Mouse (Mus musculus) olfactory bulb, adult 2 months (tissue): ENCODE results near the gene Ptch2. TPM values are rescaled to one million over a fixed set of nuclear protein-coding genes. Genes with fewer than 3 reads are reported as not detected.

Experiments
- H3K27ac ChIP-seq: fragments of 200-500 bp; 2 replicates; pipeline ENCODE4 v1.5.1; 2012; ENCODE audit warnings: low read depth, low read length; ENCODE audit not compliant: insufficient read depth
- H3K4me1 ChIP-seq: fragments of 200-500 bp; 2 replicates; pipeline ENCODE4 v1.6.1; 2012; ENCODE audit warnings: low read length; ENCODE audit not compliant: control insufficient read depth, insufficient read depth
- H3K4me3 ChIP-seq: fragments of 200-500 bp; 2 replicates; pipeline ENCODE4 v1.5.1; 2012; ENCODE audit warnings: mild to moderate bottlenecking, low read depth, low read length, moderate library complexity; ENCODE audit not compliant: insufficient read depth
- CTCF ChIP-seq: fragments of 200-500 bp; IDR thresholded peaks from 2 replicates; pipeline ENCODE4 v1.5.1; 2012; ENCODE audit warnings: low read depth, mild to moderate bottlenecking, low read length, moderate library complexity; ENCODE audit not compliant: insufficient read depth
- POLR2A ChIP-seq: fragments of 200-500 bp; IDR thresholded peaks from 2 replicates; pipeline ENCODE4 v1.6.1; 2012; ENCODE audit warnings: mild to moderate bottlenecking, low read depth, low read length, moderate library complexity; ENCODE audit not compliant: insufficient read depth
- WGBS: fragments of 180-500 bp; shearing (Covaris S2); methylation state at CpG from one replicate; pipeline ENCODE4 v1.1.7; 2018; 5-methylcytosine and 5-hydroxymethylcytosine counted together
- polyA plus RNA-seq: library from polyadenylated mRNA; stranded (reverse); fragments of >200 nt; gene quantifications from 2 replicates; pipeline ENCODE4 v1.2.4, GENCODE M21; 2012; ENCODE audit warnings: low replicate concordance; ENCODE audit not compliant: missing spikeins, insufficient read depth, insufficient read length

The Ptch2 gene
- polyA plus RNA-seq, 1 experiment = not detected

DNA sequence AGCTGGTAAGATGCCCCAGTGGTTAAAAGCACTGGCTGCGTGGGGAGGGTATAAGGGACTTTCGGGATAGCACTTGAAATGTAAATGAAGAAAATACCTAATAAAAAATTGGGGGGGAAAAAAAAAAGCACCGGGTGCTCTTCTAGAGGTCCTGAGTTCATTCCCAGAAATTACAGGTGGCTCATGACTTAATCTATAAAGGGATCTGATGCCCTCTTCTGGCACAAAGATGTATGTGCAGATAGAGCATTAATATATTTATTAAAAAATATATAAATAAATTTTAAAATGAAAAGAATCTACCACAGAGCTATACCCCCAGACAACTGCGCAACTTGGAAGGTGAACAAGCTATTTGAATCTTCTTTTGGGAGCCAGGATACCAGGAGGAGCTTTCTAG, 44.7 kb downstream of the Ptch2 start:
- H3K4me3 ChIP-seq = no peak overlapping the region
- no peaks in the 10 kb centered on the region for H3K4me1 ChIP-seq
- WGBS = 42% methylated on average over 4 of the region's 4 CpGs
- no peak overlapping the region for H3K27ac ChIP-seq
- no peak for TF ChIP-seq CTCF
- TF ChIP-seq POLR2A = no peak

DNA sequence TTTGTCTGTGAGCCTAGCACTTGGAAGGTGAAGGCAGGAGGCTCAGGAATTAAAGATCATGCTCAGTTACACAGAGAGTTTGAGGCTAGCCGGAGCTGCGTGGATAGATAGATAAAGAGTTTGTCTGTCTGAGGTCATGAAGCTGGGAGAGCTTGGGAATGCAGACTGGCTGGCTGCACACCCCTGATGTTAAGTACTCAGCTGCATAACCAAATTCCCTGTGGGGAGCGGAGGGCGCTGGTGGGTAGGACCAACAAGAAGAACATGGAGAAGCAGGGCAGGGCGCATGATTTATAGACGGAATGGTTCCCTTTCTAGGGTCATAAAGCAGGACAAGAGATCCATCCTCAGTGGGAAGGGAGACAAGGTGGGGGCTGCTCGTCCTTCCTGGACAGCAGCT, 47.1 kb downstream of the Ptch2 start:
- no peak overlapping the region for H3K4me3 ChIP-seq
- H3K4me1 ChIP-seq = no peaks in the 10 kb centered on the region
- TF ChIP-seq POLR2A = no peak
- TF ChIP-seq CTCF = no peak
- 80% methylated on average over 7 of the region's 7 CpGs for WGBS
- no peak overlapping the region for H3K27ac ChIP-seq

DNA sequence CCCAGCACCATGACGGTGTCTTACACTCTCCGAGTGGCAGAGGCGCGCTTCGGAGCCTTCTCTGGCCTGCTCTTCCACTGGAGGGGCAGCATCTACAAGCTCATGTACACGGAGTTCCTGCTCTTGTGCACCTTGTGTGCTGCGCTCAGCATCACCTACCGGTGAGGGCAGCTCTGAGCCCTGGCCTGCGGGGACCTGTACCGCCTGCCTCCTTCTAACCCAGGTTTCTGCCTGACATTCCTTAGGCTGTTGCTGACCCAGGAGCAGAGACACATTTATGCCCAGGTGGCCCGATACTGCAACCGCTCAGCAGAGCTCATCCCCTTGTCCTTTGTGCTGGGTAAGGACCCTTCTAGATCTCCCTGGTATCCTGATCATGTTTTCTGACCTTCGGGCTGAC, 49.4 kb downstream of the Ptch2 start:
- TF ChIP-seq CTCF = no peak
- no peak for TF ChIP-seq POLR2A
- no peak overlapping the region for H3K27ac ChIP-seq
- H3K4me3 ChIP-seq = no peak overlapping the region
- 94% methylated on average over 13 of the region's 13 CpGs for WGBS
- no peaks in the 10 kb centered on the region for H3K4me1 ChIP-seq

DNA sequence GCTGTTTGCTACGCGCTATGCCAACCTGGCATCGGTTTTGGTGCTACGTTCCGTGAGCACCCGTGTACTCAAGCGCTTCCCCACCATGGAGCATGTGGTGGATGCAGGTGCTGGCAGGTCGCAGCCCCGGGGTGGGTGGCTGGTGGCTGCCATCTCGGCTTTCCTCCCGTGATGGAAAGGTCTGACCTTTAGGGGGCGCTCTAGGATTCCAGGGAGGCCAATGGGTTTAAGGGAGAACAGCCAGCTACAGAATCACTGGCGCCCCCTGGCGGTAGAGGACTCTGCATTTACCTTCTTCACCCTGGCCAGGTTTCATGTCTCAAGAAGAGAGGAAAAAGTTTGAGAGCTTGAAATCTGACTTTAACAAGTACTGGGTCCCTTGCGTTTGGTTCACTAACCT, 50.3 kb downstream of the Ptch2 start:
- H3K4me3 ChIP-seq = no peak overlapping the region
- WGBS = 31% methylated on average over 15 of the region's 15 CpGs

DNA sequence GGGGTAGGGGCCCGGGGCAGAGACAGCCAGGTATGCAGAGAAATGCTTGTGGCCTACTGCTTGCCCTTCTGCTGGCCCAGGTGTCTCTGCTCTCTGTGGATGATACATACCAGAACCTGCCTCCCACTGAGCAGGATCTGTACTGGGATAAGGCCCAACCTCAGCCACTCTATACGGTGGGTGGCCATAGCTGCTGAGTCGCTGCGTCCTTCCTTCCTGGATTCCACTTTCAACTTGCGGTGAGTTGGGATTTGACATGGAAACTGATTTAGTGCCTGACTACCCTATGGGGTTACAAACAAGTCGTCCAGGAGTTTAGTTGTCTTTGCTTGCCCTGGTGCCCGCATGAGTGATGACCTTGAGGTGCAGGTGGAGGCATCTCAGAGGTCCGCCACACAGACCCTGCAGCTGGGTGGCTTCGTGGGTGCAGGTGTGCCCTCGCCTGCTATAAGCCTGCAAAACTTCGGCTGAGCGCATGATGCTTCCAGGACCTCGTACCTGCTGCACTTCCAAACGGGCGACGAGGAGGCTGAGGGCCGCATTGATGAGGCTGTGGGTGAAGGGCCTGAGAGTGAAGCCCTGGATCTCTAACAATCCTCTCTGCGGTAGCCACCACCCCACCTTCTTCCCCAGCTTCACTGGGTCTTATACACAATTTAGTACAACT, 52.3 kb downstream of the Ptch2 start:
- WGBS = 91% methylated on average over 18 of the region's 18 CpGs
- H3K4me3 ChIP-seq = no peak overlapping the region
- no peaks in the 10 kb centered on the region for H3K4me1 ChIP-seq
- TF ChIP-seq POLR2A (no peak), CTCF (no peak)
- no peak overlapping the region for H3K27ac ChIP-seq

More for the DNA sequence above, 50.3 kb downstream of the Ptch2 start:
- Histone ChIP-seq H3K27ac (no peak overlapping the region), H3K4me1 (no peaks in the 10 kb centered on the region)
- TF ChIP-seq CTCF (peak; percentile 69; the same call in 1 of the 2 replicates), POLR2A (no peak)

DNA sequence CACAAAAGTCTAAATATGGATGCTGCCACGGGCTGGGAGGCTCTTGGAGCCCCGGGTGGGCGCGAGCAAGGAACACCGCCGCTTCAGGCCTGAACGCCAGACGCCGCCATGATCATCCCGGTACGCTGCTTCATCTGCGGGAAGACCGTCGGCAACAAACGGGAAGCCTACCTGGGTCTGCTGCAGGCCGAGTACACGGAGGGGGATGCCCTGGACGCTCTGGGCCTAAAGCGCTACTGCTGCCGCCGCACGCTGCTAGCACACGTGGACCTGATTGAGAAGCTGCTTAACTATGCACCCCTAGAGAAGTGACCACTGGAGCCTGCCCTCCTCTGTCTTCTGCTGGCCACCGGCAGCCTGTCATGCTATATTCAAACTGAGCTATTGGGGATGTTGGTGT, 52.9 kb downstream of the Ptch2 start:
- 69% methylated on average over 24 of the region's 24 CpGs for WGBS
- no peak for TF ChIP-seq CTCF
- no peak for TF ChIP-seq POLR2A
- Histone ChIP-seq H3K4me3 (no peak overlapping the region), H3K4me1 (no peaks in the 10 kb centered on the region), H3K27ac (no peak overlapping the region)

DNA sequence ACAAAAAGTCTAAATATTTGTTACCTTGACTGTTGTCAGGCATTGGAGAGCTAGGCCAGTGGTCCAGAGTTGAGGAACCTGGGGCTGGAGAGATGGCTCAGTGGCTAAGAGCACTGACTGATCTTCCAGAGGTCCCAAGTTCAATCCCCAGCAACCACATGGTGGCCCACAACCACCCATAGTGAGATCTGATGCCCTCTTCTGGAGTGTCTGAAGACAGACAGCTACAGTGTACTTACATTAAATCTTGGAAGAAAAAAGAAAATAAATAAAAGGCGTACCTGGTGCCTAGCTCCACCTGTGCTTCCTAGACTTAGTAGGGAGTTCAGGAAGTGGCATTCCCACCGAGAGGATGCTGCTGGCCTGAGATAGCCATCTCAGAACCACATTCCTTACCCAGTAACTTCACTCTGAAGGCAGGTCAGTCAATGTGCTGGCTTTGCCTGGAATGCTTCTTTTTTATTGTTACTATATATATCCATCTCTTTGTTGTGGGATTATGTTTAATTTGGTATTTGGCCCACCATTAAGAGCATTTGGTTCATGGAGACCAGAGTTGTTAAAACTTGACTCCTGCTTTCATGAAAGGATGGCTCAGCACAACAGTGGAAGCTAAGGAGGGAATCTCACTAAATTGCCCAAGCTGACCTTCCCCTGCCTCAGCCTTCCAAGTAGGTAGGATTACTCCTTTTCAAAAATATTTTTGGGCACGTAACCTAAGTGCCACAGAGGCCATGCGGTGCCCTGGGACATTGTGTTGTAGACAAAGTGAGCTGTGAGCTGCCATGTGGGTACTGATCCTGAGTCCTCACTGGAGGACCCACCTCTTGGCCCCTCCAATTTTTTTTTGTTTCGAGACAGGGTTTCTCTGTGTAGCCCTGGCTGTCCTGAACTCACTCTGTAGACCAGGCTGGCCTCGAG, 53.7 kb downstream of the Ptch2 start:
- 82% methylated on average over 6 of the region's 6 CpGs for WGBS
- TF ChIP-seq CTCF = no peak
- no peak for TF ChIP-seq POLR2A
- Histone ChIP-seq H3K4me1 (no peaks in the 10 kb centered on the region), H3K4me3 (no peak overlapping the region), H3K27ac (no peak overlapping the region)

DNA sequence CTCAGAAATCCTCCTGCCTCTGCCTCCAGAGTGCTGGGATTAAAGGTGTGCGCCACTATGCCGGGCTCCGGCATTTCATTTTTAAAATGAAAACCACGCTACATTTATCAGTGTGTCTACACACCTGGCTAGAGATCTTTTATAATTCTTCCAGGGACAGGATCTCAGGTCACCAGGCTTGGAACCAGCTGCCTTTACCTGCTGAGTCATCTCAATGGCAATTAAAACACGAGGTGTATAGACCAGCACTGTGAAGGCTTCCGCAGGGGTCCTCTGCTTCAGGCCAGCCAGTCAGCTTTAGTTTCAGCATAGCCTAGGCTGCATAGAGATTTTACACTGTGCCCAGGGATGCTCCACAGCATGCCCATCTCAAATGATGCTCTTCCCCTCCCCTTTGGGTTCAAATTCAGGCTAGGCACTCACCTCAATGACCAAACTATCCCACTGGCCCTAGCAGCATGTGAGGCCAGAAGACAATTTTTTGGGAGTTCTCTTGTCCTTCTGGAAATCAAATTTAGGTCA, 54.4 kb downstream of the Ptch2 start:
- 88% methylated on average over 6 of the region's 6 CpGs for WGBS
- TF ChIP-seq POLR2A = no peak
- TF ChIP-seq CTCF = no peak
- Histone ChIP-seq H3K4me3 (no peak overlapping the region), H3K27ac (no peak overlapping the region), H3K4me1 (no peaks in the 10 kb centered on the region)

DNA sequence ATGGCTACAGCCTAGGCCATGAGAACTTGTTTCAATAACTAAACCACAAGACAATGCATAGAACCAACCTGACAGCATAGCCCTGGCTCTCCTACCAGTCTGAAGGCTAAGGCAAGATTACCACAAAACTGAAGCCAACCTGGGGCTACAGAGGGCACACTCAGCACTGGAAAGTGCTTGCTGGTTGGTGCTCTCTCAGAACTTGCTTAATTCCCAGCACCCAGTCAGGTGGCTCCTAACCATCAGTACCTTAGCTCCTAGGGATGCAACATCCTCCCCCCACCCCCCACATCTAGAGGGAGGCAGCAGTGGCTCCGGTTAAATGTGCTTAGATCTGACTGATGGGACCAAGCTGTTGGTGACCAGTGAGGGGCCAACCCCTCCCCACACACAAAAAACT, 55.5 kb downstream of the Ptch2 start:
- TF ChIP-seq CTCF = no peak
- Histone ChIP-seq H3K4me1 (no peaks in the 10 kb centered on the region), H3K27ac (no peak overlapping the region), H3K4me3 (no peak overlapping the region)
- 70% methylated on average over 1 of the region's 1 CpGs for WGBS
